Mouse (Mus musculus): Measurements from ENCODE around the gene Mrpl38.
"Not testable (repeated sequence)": the region's sequence is repeated elsewhere in the genome, so short reads cannot be mapped to it uniquely, and the experiment has no call there.

Mrpl38 gene

GRCm38 (mm10) chr11:116145481-116146293 is 7.0 kb upstream of the Mrpl38 start:
- DNase-seq (ENCODE audit: low spot score in 2 of 2): no peak

DNA sequence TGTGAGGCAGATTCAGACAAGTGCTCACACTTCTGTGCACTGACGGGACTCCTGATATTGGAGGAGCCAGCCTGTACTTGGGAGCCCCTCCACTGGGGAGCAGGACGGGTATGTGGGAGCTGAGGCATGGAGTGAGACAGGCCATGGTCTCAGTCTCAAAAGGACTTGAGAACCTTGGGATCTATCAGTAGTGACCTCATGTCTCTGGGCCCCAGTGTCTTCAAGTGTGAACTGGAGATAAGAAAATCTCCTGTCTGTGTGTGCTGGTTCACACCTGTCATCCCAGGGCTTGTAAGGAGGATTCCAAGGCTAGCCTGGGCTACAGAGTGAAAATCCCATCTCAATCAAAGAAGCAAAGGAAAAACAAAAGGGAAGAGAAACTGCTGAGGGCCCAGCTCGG is 4.8 kb upstream of the Mrpl38 start:
- DNase-seq (ENCODE audit: low spot score in 2 of 2): no peak

DNA sequence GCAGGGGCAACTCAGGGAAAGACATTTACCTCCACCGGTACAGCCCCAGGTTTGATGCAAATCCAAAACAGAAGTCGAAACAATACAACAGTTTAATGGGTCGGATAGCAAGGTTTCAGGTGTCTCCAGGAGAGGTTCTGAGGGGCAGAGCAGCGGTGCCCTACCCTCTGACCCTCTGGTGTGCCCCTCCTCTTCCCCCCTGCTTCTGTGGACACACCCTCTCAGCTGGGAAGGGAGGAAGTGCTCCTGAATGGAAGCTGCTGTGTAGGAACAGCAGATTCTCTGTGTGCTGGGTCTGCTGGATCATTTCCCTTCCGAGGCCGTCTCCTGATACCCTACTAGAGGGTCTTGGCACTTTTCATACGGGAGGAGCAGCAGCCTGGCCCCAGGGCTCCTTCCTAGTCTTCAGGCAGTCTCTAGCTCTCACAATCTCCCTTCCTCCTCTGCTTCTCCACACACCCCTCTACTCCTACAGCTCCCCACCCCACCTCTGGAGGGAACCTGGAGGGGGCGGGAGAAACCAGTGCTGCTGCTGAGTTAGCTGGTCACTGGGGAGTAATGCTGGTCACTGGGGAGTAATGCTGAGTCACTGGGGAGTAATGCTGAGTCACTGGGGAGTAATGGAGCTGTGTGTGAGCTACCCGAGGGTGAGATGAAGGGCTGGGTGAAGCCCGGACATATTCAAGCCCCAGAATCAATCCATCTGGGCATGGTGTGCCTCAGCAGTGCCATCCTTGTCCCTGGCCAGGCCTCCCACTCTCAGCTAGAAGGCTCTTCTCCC is 3.7 kb upstream of the Mrpl38 start:
- peak; percentile 59 to 66 for DNase-seq (ENCODE audit: low spot score in 2 of 2)

- no peak for DNase-seq (ENCODE audit: low spot score in 2 of 2)
Measured at GRCm38 (mm10) chr11:116138096-116138467, 586 bp downstream of the Mrpl38 start.

DNA sequence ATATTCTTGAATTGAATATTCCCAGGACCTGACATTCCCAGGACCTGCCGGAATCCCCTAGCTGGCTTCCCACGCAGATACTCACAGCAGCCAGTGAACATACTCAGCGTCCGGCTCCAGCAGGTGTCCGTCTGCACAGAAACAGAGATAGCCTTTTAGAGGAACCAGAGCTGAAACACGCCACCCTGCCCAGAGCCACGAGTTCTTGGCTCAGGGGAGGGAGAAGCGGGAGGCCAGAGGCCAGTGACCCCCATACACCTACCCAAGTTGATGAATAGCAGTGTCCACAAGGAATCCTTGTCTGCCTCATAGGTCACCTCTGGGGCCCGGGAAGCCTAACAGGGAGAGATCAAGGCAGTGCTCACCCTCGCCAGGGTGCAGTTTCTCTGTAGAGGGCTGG is 4.5 kb downstream of the Mrpl38 start:
- DNase-seq (ENCODE audit: low spot score in 2 of 2): no peak

- no peak for DNase-seq (ENCODE audit: low spot score in 2 of 2)
Measured at GRCm38 (mm10) chr11:116133497-116133896, 5.2 kb downstream of the Mrpl38 start.

GRCm38 (mm10) chr11:116132366-116133333 is 6.0 kb downstream of the Mrpl38 start:
- no peak for DNase-seq (ENCODE audit: low spot score in 2 of 2)

- no peak for DNase-seq (ENCODE audit: low spot score in 2 of 2)
Measured at GRCm38 (mm10) chr11:116131349-116132170, 7.1 kb downstream of the Mrpl38 start.

DNA sequence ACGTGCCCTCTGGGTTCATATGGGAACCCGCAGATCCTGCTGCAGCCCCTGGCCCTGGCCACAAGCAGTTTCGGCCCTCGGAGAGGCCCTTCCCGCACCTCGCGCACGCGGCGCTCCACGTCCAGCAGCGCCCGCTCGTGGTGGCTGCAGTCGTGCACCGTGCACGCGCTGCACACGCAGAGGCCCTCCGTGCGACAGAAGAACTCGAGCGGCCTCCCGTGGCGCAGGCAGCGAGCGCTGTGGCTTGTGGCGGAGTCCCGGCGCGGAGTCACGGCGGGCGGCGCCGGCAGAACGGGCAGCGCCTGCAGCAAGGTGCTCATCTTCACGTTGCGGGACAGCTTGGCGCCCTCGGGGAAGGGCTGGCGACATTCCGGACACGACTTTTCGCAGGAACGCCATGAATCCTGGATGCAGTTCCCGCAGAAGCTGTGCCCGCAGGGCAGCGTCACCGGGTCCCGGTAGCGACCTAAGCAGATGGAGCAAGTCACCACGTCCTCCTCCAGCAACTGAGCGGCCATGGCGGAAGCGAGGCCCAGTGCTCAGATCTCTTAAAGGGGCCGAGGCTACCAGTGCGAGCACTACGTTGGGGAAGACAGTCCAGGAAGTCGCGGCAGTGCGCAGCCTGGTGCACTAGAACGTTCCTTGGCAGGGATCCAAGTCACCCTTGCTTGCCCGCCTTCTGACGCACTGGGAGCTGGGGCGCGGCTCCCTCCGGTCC is 8.0 kb downstream of the Mrpl38 start, which contains the start of gene Trim65:
Gene Trim65, minus strand, starts transcription at position 641 of the 718 bp plus-strand sequence.
- peak; percentile 70 to 79 for DNase-seq (ENCODE audit: low spot score in 2 of 2)

DNA sequence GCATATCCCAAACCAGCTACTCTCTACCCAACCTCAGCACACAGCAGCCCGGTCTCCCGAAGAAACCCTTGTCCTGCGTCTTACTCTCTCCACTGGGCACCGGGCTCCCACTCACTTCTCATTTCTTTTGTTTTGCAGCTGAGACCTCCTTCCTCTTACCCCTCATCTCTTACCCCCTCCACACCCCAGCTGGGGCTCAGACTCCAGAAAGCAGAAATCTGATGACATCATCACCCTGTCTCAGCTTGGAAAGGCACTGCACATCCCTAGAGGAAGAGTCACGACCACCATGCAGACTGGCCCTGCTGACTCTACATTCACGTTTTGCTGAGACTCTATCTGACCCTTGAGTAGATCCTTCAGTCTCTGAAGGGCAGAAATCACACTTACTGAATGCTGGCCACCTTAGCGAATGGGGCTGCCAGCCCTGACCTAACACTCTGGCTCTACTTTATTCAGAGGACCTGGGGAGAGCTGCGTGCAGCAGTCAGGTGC is 8.6 kb downstream of the Mrpl38 start:
- DNase-seq (ENCODE audit: low spot score in 2 of 2): no peak

GRCm38 (mm10) chr11:116129091-116129790 is 9.4 kb downstream of the Mrpl38 start:
- no peak for DNase-seq (ENCODE audit: low spot score in 2 of 2)

GRCm38 (mm10) chr11:116127986-116128385 is 10.7 kb downstream of the Mrpl38 start:
- no peak for DNase-seq (ENCODE audit: low spot score in 2 of 2)

- DNase-seq (ENCODE audit: low spot score in 2 of 2): peak in 1 of 2 experiments; percentile 47
Measured at GRCm38 (mm10) chr11:116127156-116127980, 11.3 kb downstream of the Mrpl38 start, which contains the start of gene Trim47. Gene Trim47 (minus strand): TSS chr11:116127210.

GRCm38 (mm10) chr11:116126261-116126660 is 12.4 kb downstream of the Mrpl38 start:
- no peak for DNase-seq (ENCODE audit: low spot score in 2 of 2)

- not testable (repeated sequence) for DNase-seq (ENCODE audit: low spot score in 2 of 2)
Measured at GRCm38 (mm10) chr11:116121731-116122245, 16.9 kb downstream of the Mrpl38 start.

- no peak for DNase-seq (ENCODE audit: low spot score in 2 of 2)
Measured at GRCm38 (mm10) chr11:116117819-116118218, 20.8 kb downstream of the Mrpl38 start.

DNA sequence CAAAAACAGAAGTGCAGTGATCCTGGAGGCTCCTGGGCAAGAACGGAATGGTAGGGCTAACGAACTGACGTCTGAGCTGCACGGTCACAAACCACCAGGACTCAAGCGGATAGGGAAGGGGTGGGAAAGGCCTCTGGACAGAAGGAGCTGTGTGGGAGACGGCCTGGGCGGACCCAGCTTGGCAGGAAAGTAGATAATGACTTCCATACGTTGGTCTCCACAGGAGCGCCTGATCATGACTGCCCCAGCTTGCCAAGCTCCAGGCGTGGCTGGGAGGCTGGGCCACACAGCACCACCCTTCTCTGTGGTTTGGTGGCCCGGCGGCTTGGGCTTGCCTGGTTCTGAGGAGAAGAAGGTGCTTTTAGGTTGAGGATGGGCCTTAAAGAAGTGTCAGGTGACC is 21.4 kb downstream of the Mrpl38 start:
- DNase-seq (ENCODE audit: low spot score in 2 of 2): no peak

GRCm38 (mm10) chr11:116111611-116112203 is 27.0 kb downstream of the Mrpl38 start:
- no peak for DNase-seq (ENCODE audit: low spot score in 2 of 2)
